Mouse (Mus musculus): ENCODE data around the gene Tor2a. TPM values are rescaled to one million over a fixed set of nuclear protein-coding genes. Genes with fewer than 3 reads are reported as not detected.

Gene Tor2a
- total RNA-seq, 2 experiments from 2014 or later, result 3.7 to 4.9 TPM

DNA sequence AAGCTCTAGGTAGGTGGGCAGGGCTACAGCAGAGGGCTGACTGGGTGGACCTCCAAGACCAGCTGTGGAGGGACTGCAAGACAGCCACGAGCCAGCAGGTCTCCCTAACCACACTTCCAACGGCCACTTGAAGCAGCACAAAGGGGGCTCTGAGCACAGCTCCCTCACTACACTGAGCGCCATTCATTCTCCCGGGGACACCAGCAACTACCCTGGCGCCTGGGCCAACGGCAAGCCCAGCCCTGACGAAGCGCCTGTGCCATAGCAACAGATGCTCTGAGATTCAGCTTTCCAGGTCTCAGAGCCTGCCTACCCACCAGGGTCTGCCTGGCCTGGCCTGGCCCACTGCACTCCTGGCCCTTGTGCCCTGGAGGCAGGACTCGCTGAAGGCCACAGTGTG lies 38.3 kb upstream of the Tor2a start:
- Histone ChIP-seq H3K27ac (no peak overlapping the region), H3K4me3 (no peak overlapping the region)
- intact Hi-C loops (cut with DNase I), result no loop called here
- DNase-seq, result no peak
- no peak for TF ChIP-seq CTCF (IDR thresholded peaks at IDR 0.05)

DNA sequence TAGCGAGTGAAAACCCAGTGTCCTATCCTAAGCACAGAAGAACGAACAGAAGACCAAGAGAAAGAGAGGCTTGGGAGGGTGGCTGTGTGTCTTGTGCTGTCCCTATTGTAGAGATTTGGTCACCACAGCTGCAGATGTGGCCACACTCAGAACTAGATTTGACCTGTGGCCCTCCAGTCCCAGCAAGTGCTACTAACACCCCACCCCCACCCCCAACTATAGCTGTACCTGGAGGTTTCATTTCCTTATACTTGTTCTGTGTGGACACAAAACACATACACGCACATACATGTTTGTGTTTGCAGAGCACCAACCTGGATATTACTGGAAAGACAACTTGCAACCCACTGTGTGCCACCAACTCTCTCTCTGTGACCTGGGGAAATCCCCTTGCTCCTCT lies 37.0 kb upstream of the Tor2a start:
- intact Hi-C loops (cut with DNase I), result no loop called here
- Histone ChIP-seq H3K4me3 (no peak overlapping the region), H3K27ac (no peak overlapping the region)
- DNase-seq, result no peak
- no peak for TF ChIP-seq CTCF (IDR thresholded peaks at IDR 0.05)

DNA sequence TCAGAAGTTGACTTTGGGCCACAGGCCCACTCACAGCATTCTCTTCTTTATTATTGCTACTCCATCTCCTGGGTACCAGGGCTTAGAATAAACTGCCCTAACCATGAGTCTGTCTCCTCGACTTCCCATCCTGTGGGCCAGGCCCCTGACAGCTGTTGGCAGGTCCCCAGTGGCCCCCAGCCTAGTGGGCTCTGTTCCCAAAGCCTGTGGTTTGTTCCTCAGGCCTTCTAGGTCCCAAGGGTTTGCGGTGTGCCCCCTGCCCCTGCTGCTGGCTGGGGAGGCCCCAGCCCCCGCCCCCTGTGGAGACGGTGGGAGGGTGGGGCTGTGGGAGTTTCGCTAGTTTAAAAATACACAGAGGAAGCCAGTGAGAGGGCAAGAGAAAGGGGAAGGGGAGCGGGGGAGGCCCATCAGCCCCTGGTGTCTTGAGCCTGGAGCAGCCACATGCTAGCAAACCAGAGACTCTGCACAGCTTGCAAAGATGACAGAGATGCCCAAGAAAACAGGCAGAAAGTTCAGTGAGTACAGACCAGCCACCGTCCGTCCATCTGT lies 36.3 kb upstream of the Tor2a start, which contains the start of gene Sh2d3c:
Sh2d3c (plus strand) TSS at position 375 of the 549 bp plus-strand sequence.
- H3K27ac ChIP-seq, result no peak within 1 kb of the TSS

DNA sequence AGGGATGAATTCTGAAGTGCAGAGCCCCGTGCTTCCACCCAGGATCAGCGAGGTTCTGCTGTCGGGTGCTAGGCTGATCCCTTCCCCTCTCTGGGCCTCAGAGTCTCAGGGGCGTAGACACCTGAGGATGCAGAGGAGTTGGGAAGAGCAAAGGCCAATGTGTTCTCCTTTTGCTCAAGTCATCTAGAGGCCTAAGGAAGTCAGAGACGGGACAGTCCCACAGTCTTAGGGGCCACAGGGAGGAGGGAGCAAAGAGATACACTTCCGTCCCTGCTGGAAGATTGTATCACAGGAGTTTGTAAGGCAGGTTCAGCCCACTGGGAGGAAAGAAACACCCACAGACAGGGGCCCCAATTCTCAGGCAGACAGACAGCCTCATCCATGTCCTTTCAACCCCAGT lies 35.0 kb upstream of the Tor2a start:
- no peak for DNase-seq
- intact Hi-C loops (cut with DNase I), result no loop called here
- no peak overlapping the region for H3K27ac ChIP-seq
- no peak overlapping the region for H3K4me3 ChIP-seq
- no peak for TF ChIP-seq CTCF (IDR thresholded peaks at IDR 0.05)

More for the DNA sequence above, 36.3 kb upstream of the Tor2a start, which contains the start of gene Sh2d3c:
- intact Hi-C loops (cut with DNase I), result no loop called here
- no peak for DNase-seq
- no peak for TF ChIP-seq CTCF (IDR thresholded peaks at IDR 0.05)
- H3K4me3 ChIP-seq, result 0 out of 2 replicates have a peak within 1 kb of the TSS, but pooled peaks have one; percentile 2

DNA sequence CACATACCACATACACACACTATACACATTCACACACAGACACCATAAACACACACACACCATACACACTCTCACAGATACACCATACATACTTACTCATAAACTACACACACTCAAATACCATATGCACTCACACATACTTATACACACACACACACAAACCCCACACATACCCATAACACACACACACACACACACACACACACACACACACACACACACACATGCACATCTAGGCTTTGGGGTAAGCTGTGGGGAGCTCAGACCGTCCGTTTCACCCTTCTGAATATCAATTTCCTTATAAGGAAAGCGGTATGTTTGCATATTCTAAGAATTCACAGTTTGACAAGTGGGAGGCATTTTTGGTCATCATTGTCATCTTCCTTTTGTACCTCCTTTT lies 34.5 kb upstream of the Tor2a start:
- intact Hi-C loops (cut with DNase I), result no loop called here
- no peak overlapping the region for H3K27ac ChIP-seq

DNA sequence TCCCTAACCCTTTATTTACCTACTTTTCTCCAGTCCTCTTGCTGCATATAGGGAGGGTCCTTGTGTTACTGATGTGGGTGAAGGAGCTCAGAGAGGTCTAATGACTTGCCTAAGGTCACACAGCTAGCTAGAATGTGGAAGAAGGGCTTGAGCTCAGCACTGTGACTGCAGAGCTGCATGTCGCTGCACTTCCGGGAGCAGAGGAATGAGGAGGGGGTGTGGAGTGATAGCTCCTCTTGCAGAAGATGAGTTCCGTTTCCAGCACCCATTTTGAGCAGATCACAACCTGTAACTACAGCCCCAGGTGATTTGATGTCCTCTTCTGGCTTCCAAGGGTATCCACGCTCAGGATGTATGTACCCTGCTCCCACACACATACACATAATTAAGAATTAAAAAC lies 32.9 kb upstream of the Tor2a start:
- TF ChIP-seq CTCF (IDR thresholded peaks at IDR 0.05), result no peak
- Histone ChIP-seq H3K4me3 (no peak overlapping the region), H3K27ac (no peak overlapping the region)
- DNase-seq, result no peak
- intact Hi-C loops (cut with DNase I), result no loop called here

More for the DNA sequence above, 34.5 kb upstream of the Tor2a start:
- DNase-seq, result no peak
- TF ChIP-seq CTCF (IDR thresholded peaks at IDR 0.05), result no peak
- no peak overlapping the region for H3K4me3 ChIP-seq

DNA sequence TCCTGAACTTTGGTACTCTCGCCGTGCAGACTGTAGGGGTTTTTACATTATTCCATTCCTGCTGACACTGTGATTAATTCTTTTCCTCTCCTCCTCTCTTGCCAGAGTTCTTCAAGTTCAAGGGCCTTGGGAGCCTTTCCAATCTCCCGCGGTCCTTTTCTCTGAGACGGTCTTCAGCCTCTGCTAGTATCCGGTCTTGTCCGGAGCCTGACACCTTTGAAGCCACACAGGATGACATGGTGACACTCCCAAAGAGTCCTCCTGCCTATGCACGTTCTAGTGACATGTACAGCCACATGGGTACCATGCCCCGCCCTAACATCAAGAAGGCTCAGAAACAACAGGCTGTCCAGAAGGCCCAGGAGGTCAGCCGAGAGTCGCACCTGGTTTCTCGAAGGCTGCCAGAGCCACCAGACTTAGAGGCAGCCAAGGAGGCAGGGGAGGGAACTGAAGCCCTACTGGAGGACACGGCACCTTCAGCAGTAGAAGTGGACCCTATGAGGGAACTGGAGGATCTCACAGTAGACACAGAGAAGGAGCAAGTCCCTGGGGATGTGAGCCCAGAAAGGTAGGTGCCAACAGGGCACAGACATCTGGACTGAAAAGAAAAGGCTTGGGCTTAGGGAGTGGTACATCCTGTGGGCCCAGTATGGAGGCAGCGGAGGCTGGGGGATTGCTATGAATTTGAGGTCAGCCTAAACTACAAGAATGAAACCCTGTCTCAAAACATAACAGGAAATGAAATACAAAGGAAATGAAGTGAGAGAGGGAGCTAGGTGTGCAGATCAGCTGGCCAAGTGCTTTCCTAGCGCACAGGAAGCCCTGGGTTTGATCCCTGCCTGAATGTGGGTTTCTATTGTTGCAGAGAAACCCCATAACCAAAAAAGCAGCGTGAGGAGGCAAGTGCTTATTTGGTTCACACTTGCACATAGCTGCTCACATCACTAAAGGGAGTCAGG lies 31.9 kb upstream of the Tor2a start:
- no peak for TF ChIP-seq CTCF (IDR thresholded peaks at IDR 0.05)
- DNase-seq, result no peak
- intact Hi-C loops (cut with DNase I), result no loop called here
- H3K4me3 ChIP-seq, result no peak overlapping the region
- no peak overlapping the region for H3K27ac ChIP-seq

DNA sequence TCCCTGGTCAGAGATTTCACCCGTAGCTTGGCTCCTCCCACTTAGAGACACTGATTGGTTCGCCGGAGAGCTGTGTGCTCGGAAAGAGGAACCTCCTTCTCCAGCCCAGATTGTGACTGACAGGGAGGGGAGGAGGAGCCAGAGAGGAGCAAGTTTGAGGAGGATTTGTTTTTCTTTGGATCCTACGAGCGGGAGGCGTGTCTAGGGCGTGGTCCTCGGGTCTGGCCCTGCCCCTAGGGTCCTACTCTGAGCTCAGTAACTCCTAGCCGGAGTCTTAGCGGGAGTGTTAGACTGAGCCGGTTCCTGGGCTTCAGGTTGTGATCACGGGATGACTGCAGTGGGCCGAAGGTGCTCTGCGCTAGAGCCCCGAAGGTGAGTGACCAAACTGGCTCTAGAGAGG lies 29.6 kb upstream of the Tor2a start:
- intact Hi-C loops (cut with DNase I), result no loop called here
- no peak for TF ChIP-seq CTCF (IDR thresholded peaks at IDR 0.05)
- DNase-seq, result peak; percentile 95
- Histone ChIP-seq H3K27ac (peak overlapping the region; percentile 87), H3K4me3 (peak overlapping the region; percentile 79)

DNA sequence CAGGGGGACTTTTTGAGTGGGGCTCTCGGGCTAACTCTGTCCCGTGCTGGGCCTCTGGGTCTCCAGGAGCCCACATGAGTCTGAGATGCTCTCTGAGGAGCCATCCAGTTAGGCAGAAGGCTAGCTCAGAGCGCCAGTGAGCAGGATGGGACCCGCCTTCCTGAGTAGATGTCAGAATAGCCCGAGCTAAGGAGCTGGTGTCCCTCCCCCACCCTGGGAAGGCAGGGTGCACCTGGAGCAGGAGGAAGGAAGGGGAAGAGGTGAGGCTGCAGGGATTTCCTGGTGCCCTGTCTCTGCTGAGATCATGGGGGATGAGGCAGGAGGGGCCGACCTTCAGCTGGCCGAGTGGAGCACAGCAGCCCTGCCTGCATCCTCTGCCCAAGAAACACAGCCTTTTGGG lies 28.6 kb upstream of the Tor2a start:
- peak; percentile 50 for DNase-seq
- peak overlapping the region; percentile 87 for H3K27ac ChIP-seq
- H3K4me3 ChIP-seq, result peak overlapping the region; percentile 79
- TF ChIP-seq CTCF (IDR thresholded peaks at IDR 0.05), result no peak
- intact Hi-C loops (cut with DNase I), result no loop called here

DNA sequence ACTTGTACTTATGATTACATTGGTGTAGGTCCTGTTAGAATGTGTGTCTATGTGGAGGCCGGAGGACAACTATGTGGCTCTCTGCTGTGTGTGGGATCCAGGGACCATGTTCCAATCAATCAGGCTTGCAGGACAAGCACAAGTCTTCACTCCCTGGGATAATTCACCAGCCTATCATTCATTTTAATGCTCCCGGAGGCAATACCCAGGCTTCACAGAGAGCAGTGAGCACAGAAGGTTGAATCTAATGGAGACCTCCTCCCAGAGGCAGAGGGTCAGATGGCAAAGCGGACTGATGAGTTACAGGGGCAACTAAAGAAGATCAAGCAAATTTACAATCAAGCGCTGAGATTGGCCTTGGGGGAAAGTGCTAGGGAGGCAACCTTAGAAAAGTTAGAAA lies 27.5 kb upstream of the Tor2a start:
- DNase-seq, result no peak
- H3K27ac ChIP-seq, result peak overlapping the region; percentile 87
- peak overlapping the region; percentile 79 for H3K4me3 ChIP-seq
- no peak for TF ChIP-seq CTCF (IDR thresholded peaks at IDR 0.05)
- intact Hi-C loops (cut with DNase I), result no loop called here

DNA sequence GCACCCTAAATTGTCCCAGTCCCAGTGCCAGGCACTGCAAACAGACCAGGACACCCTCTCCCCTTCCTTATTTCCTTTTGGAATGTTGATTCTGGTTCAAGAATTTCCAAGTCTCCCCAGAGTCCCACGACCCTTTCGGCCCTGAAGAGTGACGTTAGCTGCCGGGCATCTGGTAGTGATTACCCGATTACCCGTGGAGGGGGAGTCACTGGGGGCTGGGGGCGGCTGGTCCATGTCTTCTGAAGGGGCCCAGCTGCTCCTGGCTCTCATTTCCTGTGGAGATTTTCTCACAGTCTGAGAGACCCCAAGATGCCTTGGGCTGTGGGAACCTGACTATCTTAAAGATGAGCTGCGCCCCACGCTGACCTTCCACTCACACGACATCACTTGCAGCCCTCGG lies 26.2 kb upstream of the Tor2a start:
- TF ChIP-seq CTCF (IDR thresholded peaks at IDR 0.05), result no peak
- no peak for DNase-seq
- intact Hi-C loops (cut with DNase I), result no loop called here
- H3K27ac ChIP-seq, result peak overlapping the region; percentile 87
- peak overlapping the region; percentile 79 for H3K4me3 ChIP-seq

DNA sequence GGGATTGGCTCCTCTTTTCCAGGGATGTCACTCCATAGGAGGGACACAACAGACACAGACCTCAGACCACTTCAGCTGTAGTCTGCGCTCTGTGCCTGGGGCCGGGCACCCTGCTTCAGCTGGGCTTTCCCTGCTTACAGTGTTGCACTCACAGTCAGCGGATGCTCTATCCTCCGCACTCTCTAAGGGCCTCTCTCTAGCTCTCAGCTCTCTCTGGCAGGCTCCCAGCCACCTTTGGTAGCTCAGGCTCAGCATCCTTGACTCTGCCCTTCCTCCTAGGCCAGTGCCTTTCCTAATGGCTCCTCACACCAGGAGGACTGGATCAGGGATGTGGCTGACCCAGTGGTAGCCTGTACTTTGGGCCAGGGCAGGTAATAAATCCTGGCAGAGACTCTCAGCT lies 25.1 kb upstream of the Tor2a start:
- Histone ChIP-seq H3K4me3 (peak overlapping the region; percentile 79), H3K27ac (peak overlapping the region; percentile 87)
- DNase-seq, result no peak
- intact Hi-C loops (cut with DNase I), result no loop called here
- TF ChIP-seq CTCF (IDR thresholded peaks at IDR 0.05), result no peak

DNA sequence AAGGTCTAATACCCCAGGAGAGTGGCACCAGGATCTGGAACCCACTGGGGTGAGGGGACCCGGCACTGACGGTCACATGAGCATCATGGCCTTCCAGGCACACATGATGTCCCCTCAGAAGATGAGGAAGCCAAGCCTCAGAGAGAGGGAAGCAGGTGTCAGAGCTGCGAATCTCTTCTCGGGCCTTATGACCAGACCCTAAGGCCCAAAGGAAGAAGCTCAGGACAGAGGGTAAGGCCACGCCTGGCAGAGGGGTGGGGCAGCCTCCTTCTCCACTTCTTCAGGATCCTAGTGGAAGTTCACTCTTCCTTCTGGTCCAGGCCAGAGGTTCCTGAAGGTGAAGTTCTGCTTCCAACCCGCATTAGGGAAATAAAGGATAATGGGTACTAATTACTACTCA lies 24.3 kb upstream of the Tor2a start:
- Histone ChIP-seq H3K4me3 (peak overlapping the region; percentile 79), H3K27ac (peak overlapping the region; percentile 87)
- intact Hi-C loops (cut with DNase I), result no loop called here
- no peak for DNase-seq
- no peak for TF ChIP-seq CTCF (IDR thresholded peaks at IDR 0.05)

All from gastrocnemius, adult 2 months (tissue).